Mouse (Mus musculus): ENCODE measurements around the gene Ubqln4.

Gene Ubqln4

DNA sequence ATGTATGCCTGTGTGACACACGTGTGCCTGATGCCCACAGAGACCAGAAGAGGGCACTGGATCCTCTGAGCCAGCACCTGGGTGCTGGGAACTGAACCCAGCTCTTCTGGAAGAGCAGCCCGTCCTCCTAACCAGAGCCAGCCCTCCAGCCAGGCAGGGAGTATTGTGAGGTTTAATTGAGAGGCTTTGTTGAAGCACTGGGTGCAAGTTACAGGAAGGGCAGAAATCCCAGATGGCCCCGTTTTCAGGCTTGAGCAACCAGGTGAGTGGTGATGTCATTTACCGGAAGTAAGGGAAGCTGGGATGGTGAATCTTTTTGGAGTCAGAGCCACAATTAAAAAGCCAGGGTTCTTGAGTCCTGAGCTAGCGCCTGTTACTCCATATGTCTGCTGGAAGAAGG lies 28.5 kb upstream of the Ubqln4 start:
- no peak for DNase-seq (ENCODE audit: low read depth, low spot score)

DNA sequence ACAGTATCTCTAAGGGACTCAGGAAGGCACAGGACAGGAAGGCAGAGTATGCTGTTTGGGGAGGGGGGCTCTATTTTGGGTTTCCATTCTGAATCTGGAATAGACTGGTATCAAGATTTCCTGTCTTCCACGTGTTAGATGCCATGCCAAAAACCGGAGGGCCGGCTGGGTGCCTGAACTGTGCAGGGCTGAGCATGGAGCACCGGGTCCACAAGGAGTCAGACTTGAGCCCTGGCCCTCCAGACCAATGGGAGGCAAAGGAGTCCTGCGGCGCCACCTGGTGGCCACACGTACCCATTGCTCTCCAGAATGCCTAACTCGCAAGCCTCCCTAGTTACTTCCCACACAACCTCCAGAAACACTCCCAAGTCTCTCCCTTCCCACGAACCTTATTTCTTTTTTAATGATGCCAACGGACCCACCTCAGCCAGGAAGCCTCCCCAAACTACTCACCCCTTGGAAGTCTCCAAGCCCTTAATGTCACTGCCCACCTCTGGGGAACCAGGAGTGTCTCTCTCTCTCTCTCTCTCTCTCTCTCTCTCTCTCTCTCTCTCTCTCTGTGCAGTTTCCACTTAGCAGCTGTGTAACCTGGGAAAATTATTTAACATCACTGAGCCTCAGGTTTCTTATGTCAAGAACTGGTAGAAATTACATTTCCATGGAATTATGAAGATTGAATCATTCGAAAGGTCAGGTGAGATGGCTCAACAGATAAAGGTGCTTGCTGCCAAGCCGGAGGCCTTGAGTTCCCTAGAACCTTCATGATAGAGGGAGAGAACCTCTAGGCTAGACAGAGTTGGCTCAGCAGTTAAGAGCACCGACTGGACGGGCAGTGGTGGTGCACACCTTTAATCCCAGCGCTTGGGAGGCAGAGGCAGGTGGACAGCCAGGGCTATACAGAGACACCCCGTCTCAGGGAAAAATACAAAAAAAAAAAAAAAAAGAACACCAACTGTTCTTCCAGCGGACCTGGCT lies 27.1 kb upstream of the Ubqln4 start:
- peak; percentile 77 for DNase-seq (ENCODE audit: low read depth, low spot score)

DNA sequence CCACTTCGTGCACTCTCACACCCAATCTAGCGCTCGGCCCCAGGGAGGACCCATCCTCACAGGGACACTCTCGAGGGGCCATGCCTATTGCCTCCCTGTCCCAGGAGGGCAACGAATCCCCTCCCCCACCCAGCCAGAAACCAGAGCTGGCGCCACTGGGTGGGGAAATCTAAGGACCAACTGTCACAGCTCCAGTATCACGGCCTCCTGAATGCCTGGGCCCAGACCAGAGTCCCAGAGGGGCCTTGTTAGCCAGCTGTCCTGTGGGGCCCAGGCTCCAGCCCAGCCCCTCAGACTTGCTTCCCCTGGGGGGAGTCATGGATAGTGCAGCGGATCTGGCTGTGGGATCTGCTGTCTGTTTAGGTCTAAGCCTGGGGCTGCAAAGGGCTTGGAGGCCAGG lies 26.0 kb upstream of the Ubqln4 start:
- no peak for DNase-seq (ENCODE audit: low read depth, low spot score)

DNA sequence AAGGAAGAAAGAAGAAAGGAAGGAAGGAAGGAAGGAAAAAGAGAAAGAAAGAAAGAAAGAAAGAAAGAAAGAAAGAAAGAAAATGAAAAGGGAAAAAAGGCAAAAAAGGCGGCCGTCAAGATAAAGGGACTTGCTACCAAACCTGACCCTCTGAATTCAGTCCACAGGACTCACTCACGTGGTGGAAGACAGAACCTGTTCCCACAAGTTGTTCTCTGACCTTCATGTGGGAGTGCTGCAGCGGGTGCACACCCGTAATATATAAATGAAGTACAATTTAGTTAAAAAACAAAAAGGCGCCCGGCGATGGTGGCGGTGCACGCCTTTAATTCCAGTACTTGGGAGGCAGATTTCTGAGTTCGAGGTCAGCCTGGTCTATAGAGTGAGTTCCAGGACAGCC lies 24.9 kb upstream of the Ubqln4 start:
- no peak for DNase-seq (ENCODE audit: low read depth, low spot score)

DNA sequence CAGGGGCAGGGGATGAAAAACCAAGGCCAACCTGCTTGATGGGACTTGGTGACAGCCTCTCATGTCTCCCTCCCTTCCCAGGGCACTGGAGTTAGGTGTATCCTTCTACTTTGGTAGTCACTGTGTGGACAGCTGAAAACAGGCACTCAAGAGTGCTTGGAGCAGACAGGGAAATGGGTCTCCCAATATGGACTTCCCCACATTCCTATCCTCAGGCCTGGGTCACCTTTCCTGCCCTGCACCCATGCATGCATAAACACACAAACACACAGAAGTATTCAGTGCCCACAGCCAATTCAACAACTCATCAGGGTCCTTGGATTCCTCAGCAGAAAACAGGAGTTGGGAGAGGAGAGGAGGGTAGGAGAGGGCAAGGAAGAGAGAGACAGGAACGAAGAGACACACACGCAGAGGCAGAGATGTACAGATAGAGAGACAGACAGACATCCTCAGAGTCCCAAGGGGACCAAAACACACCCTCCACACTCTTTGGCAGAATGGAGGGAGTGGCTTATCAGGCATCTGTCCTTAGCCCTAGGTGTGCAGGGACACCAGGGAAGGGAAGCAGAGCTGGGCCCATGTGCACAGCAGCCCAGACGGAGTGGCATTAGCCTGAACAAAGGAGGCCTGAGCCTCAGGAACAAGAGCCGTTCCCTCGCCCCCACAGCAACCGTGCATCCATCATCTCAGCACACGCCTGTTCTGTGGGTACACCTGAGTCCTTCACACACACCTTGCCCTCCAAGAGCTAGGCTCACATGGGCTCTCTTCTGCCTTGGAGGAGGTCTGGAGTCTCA lies 24.2 kb upstream of the Ubqln4 start:
- no peak for DNase-seq (ENCODE audit: low read depth, low spot score)

DNA sequence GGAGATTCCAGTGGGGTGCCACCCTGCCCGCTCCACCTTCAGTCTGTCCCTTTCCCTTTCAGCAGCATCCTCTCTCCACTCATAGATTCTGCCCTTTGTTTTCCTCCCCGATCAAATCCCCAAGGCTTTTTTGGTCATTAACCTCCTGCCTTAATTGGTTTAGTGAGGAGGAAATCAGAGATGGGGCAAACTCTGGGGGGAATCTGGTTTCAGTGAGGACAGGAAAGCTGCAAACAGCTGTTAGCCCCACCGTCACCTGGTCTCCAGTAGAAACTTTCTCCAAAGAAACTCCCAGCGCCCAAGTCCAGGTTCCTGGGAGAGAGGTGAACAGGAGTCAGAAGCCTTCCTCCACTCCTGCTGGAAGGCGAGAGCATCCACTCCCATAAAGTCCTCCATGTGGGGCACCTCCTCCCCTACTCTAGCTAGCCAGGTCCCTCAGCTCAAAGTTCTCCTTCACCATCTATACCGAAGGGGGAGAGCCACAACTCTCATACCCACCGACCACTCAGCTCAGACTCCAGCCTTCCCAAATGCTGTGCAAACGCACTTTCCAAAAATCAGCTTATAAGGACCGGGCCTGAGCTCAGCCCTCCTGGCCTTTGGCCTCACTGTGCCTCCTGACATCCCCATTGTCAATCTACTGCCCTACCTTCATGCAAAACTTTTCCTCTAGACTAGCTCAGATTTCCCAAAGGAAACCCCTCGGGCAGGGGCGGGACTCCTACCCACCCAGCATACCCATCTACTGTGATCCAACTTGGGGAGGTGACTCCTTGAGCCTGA lies 23.3 kb upstream of the Ubqln4 start:
- DNase-seq (ENCODE audit: low read depth, low spot score), result no peak

DNA sequence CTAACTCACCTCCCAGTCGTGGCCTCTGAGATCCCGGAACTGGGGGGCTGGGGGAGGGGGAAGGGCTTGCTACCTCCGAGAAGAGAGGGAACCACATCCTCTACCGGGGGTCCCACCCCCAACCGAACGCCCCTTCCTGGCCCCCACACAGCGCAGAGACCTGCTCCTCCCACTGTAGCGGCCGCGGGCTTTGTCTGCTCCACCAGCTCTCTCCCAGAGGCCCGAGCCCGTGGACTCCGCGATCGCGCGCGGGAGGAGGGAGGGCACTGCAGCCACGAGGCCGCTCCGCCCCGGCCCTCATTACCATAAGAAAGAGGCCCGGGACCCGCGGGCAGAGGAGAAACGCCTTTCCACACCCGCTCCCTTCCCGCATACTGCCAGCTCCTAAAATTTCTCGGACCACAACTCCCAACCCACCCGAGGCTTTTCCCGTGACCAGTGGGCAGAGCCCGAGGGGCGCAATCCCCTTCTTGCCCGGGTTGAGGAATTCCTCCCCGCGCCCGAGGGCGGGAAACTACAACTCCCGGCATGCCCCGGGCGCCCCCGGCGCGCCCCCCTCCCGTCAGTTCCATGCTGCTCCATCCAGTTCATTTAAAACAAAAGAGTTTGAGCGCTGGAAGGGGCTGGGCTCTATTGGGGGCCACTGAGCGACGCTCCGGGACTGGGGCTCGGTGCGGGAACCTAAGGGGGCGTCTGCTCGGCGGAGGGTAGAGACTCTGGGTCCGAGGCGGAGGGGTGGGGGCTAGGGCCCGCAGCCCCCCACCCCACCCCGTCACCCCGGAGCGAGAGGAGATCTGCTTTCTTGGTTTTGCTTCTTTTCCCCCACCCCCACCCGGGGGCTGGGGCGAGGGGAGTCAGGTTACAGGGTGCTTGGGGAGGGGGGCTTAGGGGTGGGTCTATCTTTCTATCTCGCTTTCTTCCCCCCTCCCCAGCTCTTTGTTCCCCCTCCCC lies 21.9 kb upstream of the Ubqln4 start:
- DNase-seq (ENCODE audit: low read depth, low spot score), result peak; percentile 58

DNA sequence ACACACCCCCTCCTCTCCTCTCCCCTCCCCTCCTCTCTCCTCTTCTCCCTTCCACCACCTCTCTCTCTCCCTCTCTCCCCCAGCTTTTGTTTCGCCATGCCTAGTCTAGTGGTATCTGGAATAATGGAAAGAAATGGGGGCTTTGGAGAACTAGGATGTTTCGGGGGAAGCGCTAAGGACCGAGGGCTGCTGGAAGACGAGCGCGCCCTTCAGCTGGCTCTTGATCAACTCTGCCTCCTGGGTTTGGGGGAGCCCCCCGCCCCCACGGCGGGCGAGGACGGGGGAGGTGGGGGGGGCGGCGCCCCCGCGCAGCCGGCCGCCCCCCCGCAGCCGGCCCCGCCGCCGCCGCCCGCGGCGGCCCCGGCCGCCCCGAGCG lies 21.3 kb upstream of the Ubqln4 start, which contains the start of gene Mex3a:
Gene Mex3a (plus strand): TSS at position 97 of the 376 bp plus-strand sequence.
- no peak for DNase-seq (ENCODE audit: low read depth, low spot score)

DNA sequence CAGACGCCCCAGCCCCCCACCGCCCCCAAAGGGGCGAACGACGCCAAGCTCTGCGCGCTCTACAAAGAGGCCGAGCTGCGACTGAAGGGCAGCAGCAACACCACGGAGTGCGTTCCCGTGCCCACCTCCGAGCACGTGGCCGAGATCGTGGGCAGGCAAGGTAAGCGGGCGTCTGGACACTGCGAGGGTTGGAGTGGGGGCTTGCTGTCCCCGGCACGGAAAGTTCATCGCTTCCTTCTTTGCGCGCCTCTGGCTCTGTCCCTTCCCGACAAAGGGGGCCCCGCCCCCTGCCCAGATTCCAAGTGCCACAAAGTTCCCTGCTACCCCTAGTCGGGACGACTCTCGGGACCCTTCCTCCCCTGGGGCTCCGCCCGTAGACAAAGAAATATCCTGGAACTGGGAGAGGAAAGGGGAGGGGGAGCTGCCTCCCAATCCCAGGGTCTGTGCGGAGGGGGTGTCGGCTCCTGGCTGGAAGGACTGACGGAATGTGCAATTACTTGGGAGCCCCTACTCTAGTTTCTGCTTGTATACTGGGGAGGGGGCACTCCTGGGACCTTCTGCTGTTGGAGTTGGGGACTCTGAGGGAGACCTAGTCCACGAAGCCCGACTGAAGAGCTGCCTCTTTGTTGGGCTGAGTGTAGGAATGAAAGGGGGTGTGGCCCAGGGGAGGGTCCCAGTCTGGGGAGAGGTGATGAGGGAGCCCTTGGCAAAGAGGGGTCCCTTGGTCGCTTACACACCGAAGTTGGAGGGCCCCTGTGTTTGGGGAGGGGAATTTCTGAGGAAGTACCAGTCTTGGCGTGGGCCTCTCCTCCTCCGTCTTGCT lies 20.7 kb upstream of the Ubqln4 start:
- DNase-seq (ENCODE audit: low read depth, low spot score), result no peak

DNA sequence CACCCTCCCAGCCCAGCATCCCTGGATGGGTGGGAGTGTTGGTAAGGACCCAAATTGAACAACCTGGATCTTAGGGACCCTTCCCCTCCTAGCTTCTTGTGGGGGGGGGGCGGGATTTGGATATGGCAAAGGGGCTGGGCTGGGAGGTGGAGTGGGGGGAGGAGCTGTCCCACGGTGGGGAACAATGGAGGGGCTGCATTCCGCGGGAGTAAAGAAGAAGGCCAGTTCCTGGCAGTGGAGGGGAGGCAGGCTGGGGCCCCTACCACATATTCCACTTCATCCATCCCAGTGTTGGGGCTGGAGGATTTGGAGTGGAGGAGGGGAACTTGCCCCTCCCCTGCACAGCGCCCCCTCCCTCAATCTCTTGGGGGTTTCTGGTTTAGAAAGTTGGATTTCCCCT lies 19.9 kb upstream of the Ubqln4 start:
- DNase-seq (ENCODE audit: low read depth, low spot score), result no peak

DNA sequence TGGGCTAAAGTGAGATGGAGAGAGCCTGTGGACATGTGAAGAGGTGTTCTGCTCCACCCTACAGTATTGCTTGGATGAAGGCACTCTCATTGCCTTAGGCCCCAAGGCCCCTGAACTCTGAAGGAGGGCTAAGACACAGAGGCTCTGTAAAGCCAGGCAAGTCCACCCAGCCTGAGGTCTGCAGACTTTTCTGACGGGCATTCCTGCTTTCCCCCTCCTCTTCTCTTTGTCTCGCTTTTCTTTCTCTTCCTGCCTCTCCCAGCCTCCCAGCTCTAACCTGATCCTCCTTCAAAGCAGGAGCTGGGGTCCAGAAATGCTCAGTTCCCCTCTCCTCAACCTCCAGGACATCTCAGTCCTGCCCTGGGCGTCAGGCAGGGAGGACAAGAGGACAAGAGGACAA lies 18.6 kb upstream of the Ubqln4 start:
- no peak for DNase-seq (ENCODE audit: low read depth, low spot score)

DNA sequence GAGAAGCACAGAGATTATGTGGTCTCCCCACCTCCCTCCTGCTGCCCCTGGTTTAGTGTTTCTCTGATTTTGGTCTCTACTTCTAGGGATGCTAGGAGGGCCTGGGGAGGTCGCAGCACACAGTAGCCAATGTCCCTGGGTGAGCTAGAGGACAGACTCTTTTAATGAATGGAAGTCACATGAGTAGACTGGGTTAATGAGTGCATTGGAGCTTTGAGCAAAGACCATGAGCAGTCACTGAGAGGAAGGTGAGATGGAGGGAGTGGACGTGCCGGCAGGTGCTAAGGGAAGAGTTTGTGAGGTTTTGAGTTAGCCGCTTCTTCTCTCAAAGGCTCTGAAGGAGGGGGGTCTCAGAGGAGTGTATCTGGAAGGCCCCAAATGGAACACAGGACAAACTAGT lies 18.0 kb upstream of the Ubqln4 start:
- DNase-seq (ENCODE audit: low read depth, low spot score), result no peak

DNA sequence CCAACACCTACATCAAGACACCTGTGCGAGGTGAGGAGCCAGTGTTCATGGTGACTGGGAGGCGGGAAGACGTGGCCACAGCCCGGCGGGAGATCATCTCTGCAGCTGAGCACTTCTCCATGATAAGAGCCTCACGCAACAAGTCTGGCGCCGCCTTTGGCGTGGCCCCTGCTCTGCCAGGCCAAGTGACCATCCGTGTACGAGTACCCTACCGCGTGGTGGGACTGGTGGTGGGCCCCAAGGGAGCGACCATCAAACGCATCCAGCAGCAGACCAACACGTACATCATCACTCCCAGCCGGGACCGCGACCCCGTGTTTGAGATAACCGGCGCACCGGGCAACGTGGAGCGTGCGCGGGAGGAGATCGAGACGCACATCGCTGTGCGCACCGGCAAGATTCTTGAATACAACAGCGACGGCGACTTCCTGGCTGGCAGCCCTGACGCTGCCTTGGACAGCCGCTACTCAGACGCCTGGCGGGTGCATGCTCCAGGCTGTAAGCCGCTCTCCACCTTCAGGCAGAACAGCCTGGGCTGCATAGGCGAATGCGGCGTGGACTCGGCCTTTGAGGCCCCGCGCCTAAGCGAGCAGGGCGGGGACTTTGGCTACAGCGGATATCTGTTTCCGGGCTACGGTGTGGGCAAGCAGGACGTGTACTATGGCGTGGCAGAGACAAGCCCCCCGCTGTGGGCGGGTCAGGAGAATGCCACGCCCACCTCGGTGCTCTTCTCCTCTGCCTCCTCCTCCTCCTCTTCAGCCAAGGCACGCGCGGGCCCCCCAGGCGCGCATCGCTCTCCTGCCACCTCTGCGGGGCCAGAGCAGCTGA lies 17.2 kb upstream of the Ubqln4 start:
- peak; percentile 69 for DNase-seq (ENCODE audit: low read depth, low spot score)

DNA sequence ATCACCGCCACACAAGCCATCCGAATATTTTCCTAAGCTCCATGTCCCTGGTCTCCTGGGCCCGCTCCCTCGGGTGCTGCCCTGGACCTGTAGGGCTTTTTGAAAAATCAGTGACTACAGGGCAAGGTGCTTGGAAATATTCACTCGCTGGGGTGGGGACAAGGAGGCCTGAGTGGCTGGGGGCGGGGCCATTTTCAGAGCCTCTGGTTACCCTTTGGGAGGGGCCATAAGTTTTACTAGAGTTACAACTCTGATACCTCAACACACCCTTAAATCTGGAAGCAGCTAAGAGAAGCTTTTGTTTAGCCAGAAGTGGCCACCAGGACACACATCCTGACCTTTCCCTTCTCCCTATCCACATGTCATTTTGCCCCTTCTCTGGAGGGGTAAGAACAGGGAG lies 16.4 kb upstream of the Ubqln4 start:
- no peak for DNase-seq (ENCODE audit: low read depth, low spot score)

DNA sequence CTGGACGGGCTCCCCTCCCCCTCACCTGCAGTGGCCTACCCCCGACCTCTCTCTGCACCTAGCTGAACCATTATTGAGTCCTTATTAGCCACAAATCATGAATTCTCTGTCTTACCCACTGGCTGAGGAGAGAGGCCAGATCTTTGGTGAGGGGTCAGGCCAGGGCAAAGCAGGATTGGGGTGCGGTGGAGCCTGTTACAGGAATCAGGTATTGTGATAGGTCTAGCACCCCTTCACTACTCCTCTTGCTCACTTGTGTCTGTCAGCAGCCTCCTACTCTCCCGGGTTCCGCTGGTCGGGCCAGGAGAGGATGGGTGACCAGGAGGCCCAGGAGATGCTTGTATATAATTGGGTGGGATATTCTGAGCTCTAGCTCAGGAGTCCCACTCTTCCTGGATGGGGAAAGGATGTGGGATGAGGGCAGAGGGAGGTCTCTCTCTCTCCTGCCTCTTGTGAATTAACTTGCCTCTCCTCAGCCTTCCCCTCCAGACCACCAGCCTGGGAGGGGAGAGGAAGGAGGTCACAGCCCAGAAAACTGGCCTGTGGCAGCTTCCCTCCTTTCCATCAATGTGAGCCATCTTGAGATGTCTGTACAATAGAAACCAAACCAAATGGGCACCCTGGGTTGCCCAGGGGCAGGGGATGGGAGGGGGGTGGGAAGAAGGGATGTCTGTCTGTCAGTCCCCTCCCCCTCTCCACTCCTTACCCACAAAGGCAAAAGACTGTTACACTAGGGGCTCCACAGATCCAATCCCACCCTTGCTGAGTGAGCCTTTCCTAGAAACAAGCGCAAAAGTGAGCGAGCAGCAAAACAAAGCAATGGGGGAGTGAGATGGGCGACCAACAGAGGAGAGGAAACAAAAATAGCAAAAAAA lies 15.1 kb upstream of the Ubqln4 start:
- DNase-seq (ENCODE audit: low read depth, low spot score), result no peak

DNA sequence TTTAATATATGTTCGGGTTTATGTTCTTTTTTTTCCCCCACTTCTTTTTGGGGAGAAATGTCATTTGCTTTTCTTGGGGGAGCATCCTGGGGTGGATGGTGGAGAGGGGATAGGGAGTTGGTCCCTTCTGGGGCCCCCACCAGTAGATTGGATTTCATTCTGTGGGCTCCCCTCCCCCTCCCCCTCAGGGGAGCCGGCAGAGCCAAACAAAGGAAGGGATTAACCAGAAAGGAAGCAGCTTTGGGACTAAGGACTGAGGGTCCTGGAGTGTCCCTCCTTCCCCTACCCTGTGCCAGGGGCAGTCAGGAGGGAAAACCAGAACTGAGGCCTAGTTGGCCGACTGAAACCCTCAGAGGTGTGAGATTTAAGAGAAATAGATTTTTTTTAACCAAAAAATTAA lies 14.2 kb upstream of the Ubqln4 start:
- DNase-seq (ENCODE audit: low read depth, low spot score), result no peak

DNA sequence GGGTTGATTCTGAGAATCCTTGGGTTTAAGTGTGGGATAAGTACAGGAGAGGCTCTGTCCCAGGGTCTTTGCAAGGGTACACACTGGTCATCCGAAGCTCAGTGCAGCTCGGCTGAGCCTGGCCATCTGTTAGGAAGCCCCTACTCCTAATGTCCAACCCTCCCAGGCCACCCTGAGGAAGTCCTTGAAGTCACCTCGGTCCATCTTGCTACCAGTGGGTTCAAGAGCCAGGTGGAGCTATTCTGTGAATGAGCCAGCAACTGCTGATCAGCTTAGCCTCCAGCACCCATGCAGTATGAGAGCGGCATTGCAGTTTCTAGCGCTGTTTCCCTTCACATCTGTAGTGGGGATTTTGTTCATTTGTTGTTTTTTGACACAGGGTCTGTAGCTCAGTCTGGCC lies 13.5 kb upstream of the Ubqln4 start:
- DNase-seq (ENCODE audit: low read depth, low spot score), result no peak
